Mouse (Mus musculus) embryonic facial prominence, embryonic 13.5 days (tissue): ENCODE measurements at regions not wholly inside any gene's neighbourhood (a gene's known extent, or its start where the extent isn't known, plus 50 kb on each side); places are given as distances from the start of the nearest gene placed in this dataset.

Experiments
- ATAC-seq: fragments of 200-750 bp; cut with Nextera tagmentation; 2 replicates; pipeline ENCODE4 v1.8.0; 2017; ENCODE audit warnings: low read depth; ENCODE audit not compliant: insufficient number of reproducible peaks, insufficient read depth, low FRiP score, low TSS enrichment
- H3K27ac ChIP-seq: fragments of 300-500 bp; sonication (generic); 2 replicates; pipeline ENCODE4 v1.5.1; 2015; ENCODE audit warnings: moderate library complexity, mild to moderate bottlenecking, inconsistent platforms
- H3K27me3 ChIP-seq: fragments of 300-500 bp; sonication (generic); 2 replicates; pipeline ENCODE4 v1.6.1; 2015; ENCODE audit warnings: mild to moderate bottlenecking, inconsistent platforms
- H3K36me3 ChIP-seq: fragments of 300-500 bp; sonication (generic); 2 replicates; pipeline ENCODE4 v1.6.1; 2015; ENCODE audit warnings: mild to moderate bottlenecking, inconsistent platforms
- H3K4me1 ChIP-seq: fragments of 300-500 bp; sonication (generic); 2 replicates; pipeline ENCODE4 v1.6.1; 2015; ENCODE audit warnings: inconsistent platforms
- H3K4me2 ChIP-seq: fragments of 300-500 bp; sonication (generic); 2 replicates; pipeline ENCODE4 v1.6.1; 2015; ENCODE audit warnings: moderate library complexity, mild to moderate bottlenecking, inconsistent platforms
- H3K4me3 ChIP-seq: fragments of 300-500 bp; sonication (generic); 2 replicates; pipeline ENCODE4 v1.5.1; 2015; ENCODE audit warnings: mild to moderate bottlenecking, inconsistent platforms
- H3K9ac ChIP-seq: fragments of 300-500 bp; sonication (generic); 2 replicates; pipeline ENCODE4 v1.6.1; 2015; ENCODE audit warnings: mild to moderate bottlenecking, inconsistent platforms
- H3K9me3 ChIP-seq: fragments of 300-500 bp; sonication (generic); 2 replicates; pipeline ENCODE4 v1.6.1; 2016; ENCODE audit warnings: inconsistent platforms
- WGBS: fragments of 180-500 bp; shearing (Covaris S2); methylation state at CpG from one replicate; pipeline ENCODE4 v1.1.7; 2015; ENCODE audit warnings: mixed read lengths; 5-methylcytosine and 5-hydroxymethylcytosine counted together

DNA sequence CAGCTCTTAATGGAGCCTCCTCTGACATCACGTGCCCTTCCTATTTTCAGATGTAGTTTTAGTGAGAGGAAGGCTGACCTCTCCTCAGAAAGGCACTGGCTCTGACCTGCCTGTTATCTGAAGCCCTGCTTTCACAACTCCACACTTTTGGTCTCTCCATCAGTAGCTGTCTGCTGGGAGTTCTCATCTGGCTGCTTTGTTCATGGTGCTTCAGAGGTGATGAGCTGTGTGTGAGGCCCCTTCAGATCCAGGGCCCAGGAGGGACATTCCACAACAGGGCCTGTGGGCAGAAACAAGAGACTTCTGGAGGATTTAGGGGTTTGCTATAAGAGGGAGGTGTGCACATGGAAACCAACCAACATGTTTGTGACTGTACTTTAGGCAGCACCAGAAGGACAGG lies 50.8 kb upstream of the Fhl2 start:
- WGBS = 83% methylated on average over 1 of the region's 1 CpGs
- no peaks in the 10 kb centered on the region for H3K36me3 ChIP-seq
- no peak overlapping the region for H3K27ac ChIP-seq
- H3K4me1 ChIP-seq = no peaks in the 10 kb centered on the region
- no peak for ATAC-seq
- H3K9ac ChIP-seq = no peak overlapping the region
- no peak overlapping the region for H3K4me2 ChIP-seq
- no peak overlapping the region for H3K4me3 ChIP-seq
- H3K27me3 ChIP-seq = no peaks in the 10 kb centered on the region
- H3K9me3 ChIP-seq = no peaks in the 10 kb centered on the region

DNA sequence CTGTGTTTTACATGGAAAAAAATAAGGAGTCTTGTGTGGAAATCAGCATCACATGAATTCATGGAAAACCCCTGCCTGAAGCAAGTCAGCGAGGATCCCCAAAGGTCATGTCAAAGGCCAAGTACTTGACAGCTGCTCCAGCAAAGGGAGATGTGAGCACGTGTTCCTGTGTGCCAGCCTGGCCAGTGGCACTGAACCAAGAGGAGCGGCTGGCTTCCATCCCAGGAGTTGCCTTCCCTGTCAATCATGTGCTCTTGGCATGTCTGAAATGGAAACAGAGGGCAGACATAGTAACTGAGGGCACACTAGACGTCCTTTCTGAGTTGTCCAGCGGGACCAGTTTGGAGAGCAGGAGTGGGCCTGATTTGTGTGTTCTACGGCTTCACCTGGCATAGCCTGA lies 53.5 kb upstream of the Fhl2 start:
- Histone ChIP-seq H3K4me1 (no peaks in the 10 kb centered on the region), H3K9me3 (no peaks in the 10 kb centered on the region), H3K9ac (no peak overlapping the region), H3K27me3 (no peaks in the 10 kb centered on the region), H3K4me2 (no peak overlapping the region), H3K36me3 (no peaks in the 10 kb centered on the region), H3K4me3 (no peak overlapping the region), H3K27ac (no peak overlapping the region)
- no peak for ATAC-seq
- 67% methylated on average over 6 of the region's 6 CpGs for WGBS

DNA sequence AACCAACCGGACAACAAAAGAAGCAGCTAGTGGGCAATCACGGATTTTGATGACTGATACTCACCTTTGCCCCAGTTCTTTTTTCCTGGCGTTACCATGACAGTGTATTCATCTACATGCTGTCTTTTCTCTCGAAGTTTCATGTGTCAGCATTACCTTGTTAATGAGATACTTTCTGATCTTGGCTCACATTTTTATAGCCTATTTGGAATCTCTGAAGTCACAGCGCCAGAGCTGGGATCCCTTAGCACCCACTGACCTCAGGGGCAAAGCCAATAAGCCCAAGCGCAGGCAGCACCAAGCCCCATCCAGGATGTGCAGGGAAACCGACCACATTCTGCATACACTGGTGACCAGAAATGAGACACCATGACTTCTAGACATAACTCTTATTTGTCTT lies 54.6 kb upstream of the Fhl2 start:
- Histone ChIP-seq H3K4me3 (no peak overlapping the region), H3K36me3 (no peaks in the 10 kb centered on the region), H3K9ac (no peak overlapping the region), H3K27me3 (no peaks in the 10 kb centered on the region), H3K9me3 (no peaks in the 10 kb centered on the region), H3K27ac (no peak overlapping the region), H3K4me2 (no peak overlapping the region), H3K4me1 (no peaks in the 10 kb centered on the region)
- WGBS = 81% methylated on average over 7 of the region's 7 CpGs
- no peak for ATAC-seq

DNA sequence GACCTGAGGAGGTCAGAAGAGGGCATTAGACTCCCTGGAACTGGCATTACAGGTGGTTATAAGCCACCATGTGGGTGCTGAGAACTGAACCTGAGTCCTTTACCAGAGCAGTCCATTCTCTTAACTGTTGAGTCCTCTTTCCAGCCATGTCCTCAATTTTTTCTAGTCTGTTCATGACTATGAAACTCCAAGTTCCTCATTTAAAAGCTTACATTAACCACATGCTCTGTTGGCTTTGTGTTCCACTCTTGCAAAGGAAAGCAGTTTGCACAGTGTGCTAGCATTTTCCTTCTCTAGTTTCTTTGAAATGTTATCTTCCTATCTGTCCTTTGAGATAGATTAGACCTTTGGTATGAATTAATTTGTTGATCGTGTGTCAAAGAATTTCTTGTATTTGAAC lies 57.3 kb upstream of the Fhl2 start:
- Histone ChIP-seq H3K27ac (no peak overlapping the region), H3K4me1 (no peaks in the 10 kb centered on the region), H3K36me3 (no peaks in the 10 kb centered on the region), H3K9me3 (no peaks in the 10 kb centered on the region), H3K27me3 (no peaks in the 10 kb centered on the region), H3K4me2 (no peak overlapping the region), H3K9ac (no peak overlapping the region), H3K4me3 (no peak overlapping the region)
- 86% methylated on average over 1 of the region's 1 CpGs for WGBS
- ATAC-seq = no peak

DNA sequence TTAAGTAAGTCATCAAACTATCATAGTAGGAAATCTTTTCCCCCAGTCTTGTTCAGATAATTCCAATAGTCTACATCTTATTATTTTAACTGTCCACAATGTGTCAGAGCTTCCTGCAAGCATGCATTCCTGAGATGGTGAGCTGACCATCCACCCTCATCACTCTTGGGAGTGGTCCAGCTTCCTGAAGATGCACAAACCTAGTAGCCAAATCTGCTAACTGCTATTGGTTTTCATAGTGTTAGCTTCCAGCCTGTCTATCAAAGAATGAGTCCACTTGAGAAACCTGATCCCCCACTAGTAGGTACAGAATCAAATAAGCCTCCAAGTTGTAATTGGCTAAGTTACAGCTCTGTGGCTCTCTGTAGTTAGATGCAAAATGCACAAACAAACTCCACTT lies 59.3 kb upstream of the Fhl2 start:
- H3K4me2 ChIP-seq = no peak overlapping the region
- H3K9me3 ChIP-seq = no peaks in the 10 kb centered on the region
- H3K27ac ChIP-seq = no peak overlapping the region
- ATAC-seq = no peak
- H3K27me3 ChIP-seq = no peaks in the 10 kb centered on the region
- no peak overlapping the region for H3K9ac ChIP-seq
- no peaks in the 10 kb centered on the region for H3K4me1 ChIP-seq
- H3K36me3 ChIP-seq = no peaks in the 10 kb centered on the region
- no peak overlapping the region for H3K4me3 ChIP-seq

DNA sequence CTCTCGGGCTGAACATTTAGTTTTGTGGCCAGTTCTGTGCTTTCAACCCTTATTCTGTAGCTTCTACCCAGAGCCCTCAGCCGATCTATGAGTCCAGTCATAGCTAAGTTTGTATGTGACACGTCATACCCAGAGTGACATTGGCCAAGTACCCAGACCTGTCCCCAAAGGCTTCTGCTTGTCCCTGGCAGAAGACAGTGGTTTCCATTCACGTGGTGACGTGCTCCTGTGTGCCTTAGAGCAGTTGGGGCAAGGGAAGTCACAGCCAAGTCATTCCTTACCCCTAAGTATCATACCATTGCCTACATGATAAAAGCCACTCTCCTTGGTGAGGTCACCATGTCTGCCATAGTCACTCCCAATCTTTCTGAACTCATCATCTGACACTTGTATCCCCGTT lies 61.1 kb upstream of the Fhl2 start:
- H3K9me3 ChIP-seq = no peaks in the 10 kb centered on the region
- H3K4me1 ChIP-seq = no peaks in the 10 kb centered on the region
- no peaks in the 10 kb centered on the region for H3K36me3 ChIP-seq
- H3K4me3 ChIP-seq = no peak overlapping the region
- no peak overlapping the region for H3K4me2 ChIP-seq
- H3K27me3 ChIP-seq = no peaks in the 10 kb centered on the region
- no peak for ATAC-seq
- WGBS = 83% methylated on average over 6 of the region's 6 CpGs
- no peak overlapping the region for H3K9ac ChIP-seq
- H3K27ac ChIP-seq = no peak overlapping the region

DNA sequence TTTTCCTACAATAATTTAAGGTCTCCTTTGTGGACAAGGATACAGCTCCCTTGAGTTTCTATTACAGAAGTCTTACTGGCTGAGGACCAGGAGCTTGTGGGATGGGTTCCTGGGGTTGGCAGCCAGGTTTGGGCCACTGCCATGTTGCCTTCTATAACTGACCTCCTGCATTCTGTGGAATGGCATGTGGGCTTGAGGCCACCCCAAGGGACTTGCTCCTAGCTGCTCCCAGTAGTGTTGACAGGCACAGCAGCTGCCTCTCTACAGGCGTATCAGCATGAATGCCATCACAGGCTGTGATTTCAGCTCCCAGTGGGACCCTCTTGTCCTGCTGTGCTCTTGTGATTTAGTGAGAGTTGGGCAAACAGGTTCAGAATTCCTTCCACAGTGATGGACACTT lies 63.1 kb upstream of the Fhl2 start:
- Histone ChIP-seq H3K36me3 (no peaks in the 10 kb centered on the region), H3K4me1 (no peaks in the 10 kb centered on the region), H3K4me3 (no peak overlapping the region), H3K4me2 (no peak overlapping the region), H3K27me3 (no peaks in the 10 kb centered on the region), H3K9ac (no peak overlapping the region), H3K27ac (no peak overlapping the region), H3K9me3 (no peaks in the 10 kb centered on the region)
- WGBS = 83% methylated on average over 1 of the region's 1 CpGs
- ATAC-seq = no peak

DNA sequence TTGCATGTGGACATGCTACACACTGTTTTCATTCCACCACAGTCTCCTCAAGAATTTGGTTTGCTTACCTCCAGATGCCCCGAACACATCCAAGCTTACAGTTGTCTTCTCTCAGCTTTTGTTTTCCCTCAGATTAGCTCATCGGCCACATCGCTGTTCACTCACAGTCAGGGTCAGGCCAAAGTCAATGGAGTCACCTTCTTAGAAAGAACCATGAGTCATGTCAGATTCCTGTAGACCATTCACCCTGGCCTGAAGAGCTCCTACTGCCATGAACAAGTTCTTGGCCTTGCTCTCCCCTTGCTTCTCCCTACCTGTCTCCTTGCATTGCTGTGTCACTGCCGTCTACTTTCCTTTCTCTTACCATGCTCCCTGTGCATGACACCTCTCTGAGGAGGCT lies 63.7 kb upstream of the Fhl2 start:
- Histone ChIP-seq H3K4me1 (no peaks in the 10 kb centered on the region), H3K36me3 (no peaks in the 10 kb centered on the region)
- WGBS = 91% methylated on average over 4 of the region's 4 CpGs

DNA sequence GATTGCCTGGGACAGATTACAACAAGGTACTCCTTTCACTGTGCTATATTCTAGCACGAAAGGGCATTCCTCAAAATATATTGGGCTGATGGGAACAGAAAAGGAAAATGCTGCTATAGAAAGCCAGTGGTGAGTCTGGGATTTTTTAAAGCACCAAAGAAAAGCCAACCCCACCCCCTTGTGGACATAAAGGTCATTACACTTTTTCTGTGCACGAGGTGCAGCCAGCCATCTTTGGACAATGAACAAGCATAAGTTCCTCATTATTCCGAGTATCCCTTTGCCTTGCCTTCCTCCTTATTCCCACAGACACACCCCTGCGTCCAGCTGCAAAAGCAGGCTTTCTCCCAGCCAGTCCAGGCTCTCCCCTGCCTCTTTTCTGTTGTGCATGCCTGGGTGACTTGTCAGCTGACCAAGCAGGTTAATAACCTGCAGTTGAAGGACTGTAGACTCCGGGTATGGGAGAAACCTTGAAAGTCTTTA lies 67.7 kb upstream of the Fhl2 start:
- 15% methylated on average over 5 of the region's 5 CpGs for WGBS
- H3K9ac ChIP-seq = no peak overlapping the region
- no peaks in the 10 kb centered on the region for H3K36me3 ChIP-seq
- H3K9me3 ChIP-seq = no peaks in the 10 kb centered on the region
- peak overlapping the region; percentile 37 for H3K4me2 ChIP-seq
- H3K27ac ChIP-seq = no peak overlapping the region
- no peak overlapping the region for H3K4me3 ChIP-seq
- no peak for ATAC-seq
- H3K27me3 ChIP-seq = no peaks in the 10 kb centered on the region
- no peaks in the 10 kb centered on the region for H3K4me1 ChIP-seq

More for the DNA sequence above, 63.7 kb upstream of the Fhl2 start:
- no peak for ATAC-seq
- no peak overlapping the region for H3K27ac ChIP-seq
- no peak overlapping the region for H3K9ac ChIP-seq
- no peaks in the 10 kb centered on the region for H3K27me3 ChIP-seq
- no peak overlapping the region for H3K4me3 ChIP-seq
- H3K9me3 ChIP-seq = no peaks in the 10 kb centered on the region
- no peak overlapping the region for H3K4me2 ChIP-seq

DNA sequence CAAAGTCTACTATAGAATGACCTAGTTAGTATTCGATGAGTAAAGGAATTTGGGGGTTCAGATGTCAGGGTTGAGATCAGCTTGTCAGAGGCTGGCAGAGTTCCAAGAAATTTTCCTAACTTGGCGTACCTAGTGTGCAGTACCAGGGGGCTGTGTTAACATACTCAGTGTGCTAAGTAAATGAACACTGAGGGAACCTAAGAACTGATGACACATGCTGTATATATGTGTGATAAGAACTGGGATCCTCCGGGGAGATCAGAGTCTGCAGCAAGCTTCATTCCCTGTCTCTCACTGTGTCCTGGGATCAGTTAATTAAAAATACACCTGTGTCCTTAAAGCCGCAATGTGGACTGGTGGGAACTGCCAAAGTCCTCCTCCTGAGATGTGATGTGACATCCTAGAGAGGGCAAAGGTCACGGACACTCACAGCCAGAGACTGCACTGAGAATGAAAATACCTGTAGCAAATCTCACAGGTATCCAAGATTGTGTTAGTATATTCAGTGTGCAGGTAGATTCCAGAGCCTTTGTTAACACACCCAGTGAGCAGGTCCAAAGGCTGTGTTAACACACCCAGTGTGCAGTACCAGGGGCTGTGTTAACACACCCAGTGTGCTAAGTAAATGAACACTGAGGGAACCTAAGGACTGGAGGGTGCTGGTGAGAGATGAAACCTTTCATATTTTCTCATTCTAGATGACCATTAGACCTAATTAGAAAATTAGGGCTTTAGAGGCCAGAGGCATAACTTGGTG lies 69.1 kb upstream of the Fhl2 start:
- WGBS = 77% methylated on average over 5 of the region's 5 CpGs
- Histone ChIP-seq H3K9ac (no peak overlapping the region), H3K27me3 (no peaks in the 10 kb centered on the region), H3K9me3 (no peaks in the 10 kb centered on the region), H3K4me1 (no peaks in the 10 kb centered on the region), H3K36me3 (no peaks in the 10 kb centered on the region), H3K4me3 (no peak overlapping the region), H3K27ac (no peak overlapping the region), H3K4me2 (no peak overlapping the region)
- no peak for ATAC-seq

DNA sequence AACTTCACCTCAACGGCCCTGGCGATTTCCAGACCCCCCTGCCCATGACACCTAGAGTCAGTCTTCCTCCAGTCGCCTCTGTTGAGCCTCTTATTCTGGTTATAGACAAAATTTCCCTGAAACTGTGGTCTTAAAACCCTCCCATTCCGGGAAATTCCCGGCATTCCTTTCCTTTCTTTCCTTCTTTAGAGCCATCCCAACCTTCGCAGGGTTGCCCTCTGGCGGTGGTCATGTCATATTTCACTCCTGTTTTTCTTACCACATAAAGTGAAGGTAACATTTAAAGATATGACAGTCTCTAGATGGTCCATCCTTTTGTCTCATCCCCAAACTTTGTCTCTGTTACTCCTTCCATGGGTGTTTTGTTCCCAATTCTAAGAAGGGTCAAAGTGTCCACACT lies 72.9 kb upstream of the Fhl2 start:
- Histone ChIP-seq H3K4me3 (no peak overlapping the region), H3K36me3 (no peaks in the 10 kb centered on the region), H3K4me2 (no peak overlapping the region), H3K9me3 (no peaks in the 10 kb centered on the region), H3K27ac (no peak overlapping the region), H3K27me3 (no peaks in the 10 kb centered on the region), H3K4me1 (no peaks in the 10 kb centered on the region), H3K9ac (no peak overlapping the region)
- 34% methylated on average over 7 of the region's 7 CpGs for WGBS
- no peak for ATAC-seq

DNA sequence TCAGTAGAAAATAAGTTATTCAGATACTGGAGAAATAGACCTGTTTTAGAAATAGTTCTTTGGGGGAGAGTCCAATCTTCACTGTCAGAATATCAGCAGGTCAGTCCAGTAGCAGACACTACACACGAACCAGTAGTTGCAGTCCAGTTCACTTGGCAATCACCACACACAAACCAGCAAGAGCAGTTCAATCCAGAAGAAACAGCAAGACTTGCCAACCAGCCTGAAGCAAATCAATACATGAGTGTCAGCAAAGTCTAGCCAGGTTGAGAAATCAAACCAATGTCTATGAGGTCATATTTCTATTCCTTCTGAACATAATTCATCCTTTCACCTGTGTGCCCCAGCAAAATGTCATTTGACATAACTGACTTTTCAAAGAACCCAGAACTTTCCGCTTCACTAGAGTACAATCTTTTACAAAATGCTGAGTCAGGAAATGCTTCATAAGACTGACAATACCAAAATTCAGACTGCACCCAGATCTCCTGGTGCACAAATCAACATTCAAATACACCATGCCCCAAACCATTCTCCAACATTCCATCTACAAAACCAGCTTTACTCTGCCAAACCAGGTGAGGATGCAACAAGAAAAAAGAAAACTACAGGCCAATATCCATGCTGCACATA lies 76.6 kb upstream of the Fhl2 start:
- ATAC-seq = no peak
- no peak overlapping the region for H3K27ac ChIP-seq
- 89% methylated on average over 2 of the region's 2 CpGs for WGBS
- H3K36me3 ChIP-seq = no peaks in the 10 kb centered on the region
- no peak overlapping the region for H3K4me2 ChIP-seq
- no peaks in the 10 kb centered on the region for H3K27me3 ChIP-seq
- no peaks in the 10 kb centered on the region for H3K4me1 ChIP-seq
- H3K9me3 ChIP-seq = no peaks in the 10 kb centered on the region
- H3K9ac ChIP-seq = no peak overlapping the region
- no peak overlapping the region for H3K4me3 ChIP-seq
